Mouse (Mus musculus): ENCODE data around the gene Sipa1l3.

The Sipa1l3 gene

DNA sequence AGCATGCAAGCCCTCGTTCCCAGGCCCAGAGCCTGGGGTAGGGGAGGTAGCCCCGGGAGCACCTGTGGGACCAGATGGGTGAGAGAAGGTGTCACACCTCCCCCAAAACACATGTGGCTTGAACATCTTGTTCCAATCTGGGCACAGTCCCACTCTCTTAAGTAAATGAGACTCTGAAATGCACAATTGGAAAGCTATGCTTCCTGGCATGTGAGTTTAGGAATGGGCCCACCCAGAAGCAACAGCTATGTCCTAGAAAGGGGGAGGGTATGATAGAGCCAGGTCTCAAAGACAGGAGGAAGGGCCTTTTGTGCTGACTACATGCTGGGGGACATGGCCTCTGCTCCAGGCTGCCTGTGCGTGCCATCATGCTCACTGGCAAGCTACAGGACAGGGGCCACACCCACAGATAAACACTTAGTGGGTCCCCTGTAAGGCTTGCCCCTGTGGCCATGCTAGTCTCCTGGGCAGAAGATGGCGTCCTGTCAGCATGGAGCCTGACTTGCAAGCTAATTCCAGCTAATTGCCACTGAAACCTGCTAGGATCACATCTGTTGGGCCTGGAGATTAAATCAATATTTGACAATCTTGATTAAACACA, 107.1 kb downstream of the Sipa1l3 start:
- no peak for DNase-seq (ENCODE audit: low spot score in 2 of 2)

DNA sequence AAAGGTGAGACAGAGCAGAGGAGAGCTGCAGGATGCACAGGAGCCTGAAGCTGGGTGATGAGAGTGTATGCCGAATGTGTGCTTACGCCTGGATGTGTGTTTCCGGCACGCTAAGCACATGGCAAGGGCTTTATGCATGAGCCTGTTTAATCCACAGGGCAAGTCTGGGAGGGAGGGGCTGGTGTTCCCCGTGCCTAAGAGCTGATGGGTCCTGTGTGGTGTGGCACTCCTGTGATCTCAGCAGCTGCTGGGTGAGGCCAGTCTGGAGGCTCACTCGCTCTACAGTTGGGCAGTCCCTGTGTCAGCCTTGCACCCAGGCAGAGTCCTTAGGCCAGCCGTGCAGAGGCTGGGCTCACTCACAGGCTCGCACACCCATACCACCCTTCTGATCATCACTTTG, 108.0 kb downstream of the Sipa1l3 start:
- no peak for DNase-seq (ENCODE audit: low spot score in 2 of 2)

DNA sequence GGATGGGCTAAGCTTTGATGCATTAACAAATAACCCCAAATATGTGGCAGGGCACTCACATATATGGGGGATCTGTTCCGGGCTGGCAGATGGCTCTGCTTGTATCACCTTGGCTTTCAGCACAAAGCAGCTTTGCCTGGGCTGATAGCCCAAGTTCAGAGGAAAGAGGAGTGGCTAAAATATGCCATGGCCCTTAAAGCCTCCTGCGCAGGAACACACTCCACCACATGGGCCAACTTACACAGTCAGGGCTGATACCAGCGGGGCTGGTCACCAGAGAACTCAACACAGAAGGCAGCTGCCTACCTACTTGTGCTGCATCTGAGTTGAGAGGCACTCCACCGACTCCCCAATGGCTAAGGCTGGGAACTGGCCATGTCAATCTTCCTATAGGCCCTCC, 111.6 kb downstream of the Sipa1l3 start:
- DNase-seq (ENCODE audit: low spot score in 2 of 2) = no peak

DNA sequence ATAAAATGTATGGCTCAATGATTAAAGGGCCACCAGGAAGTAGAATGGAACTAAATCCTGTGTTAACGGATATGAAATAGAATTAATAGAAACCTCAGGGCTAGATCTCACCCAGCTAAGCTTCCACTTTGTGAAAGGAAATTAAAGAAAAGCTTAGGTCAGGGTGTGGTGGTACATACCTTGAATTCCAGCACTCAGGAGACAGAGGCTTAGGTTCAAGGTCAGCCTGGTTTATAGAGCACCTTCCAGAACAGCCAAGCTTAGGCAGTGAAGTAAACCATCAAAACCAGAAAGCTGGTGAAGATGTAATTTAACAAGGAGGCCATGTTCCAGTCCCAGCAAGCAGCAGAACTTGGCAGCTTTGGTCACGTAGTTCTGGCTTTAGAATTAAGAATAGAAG, 114.3 kb downstream of the Sipa1l3 start:
- DNase-seq (ENCODE audit: low spot score in 2 of 2) = no peak

DNA sequence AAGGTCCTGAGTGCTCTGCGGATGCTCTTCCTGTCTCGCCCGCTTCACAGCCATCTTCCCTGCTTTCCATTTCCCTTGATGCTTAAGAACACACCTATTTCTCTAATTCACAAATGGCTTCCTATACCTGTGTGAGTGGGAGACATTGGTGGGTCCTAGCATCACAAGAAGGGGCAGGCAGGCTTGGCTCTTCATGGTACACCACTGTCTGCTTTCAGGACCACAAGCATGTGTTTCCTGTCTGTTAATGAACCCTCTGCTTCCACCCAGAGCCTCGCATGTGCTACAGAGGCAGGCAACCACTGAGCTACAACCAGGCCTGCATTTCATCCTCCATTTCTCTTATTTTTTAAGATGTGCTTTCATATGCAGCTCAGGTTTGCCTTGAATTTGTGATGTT, 116.4 kb downstream of the Sipa1l3 start:
- no peak for DNase-seq (ENCODE audit: low spot score in 2 of 2)

DNA sequence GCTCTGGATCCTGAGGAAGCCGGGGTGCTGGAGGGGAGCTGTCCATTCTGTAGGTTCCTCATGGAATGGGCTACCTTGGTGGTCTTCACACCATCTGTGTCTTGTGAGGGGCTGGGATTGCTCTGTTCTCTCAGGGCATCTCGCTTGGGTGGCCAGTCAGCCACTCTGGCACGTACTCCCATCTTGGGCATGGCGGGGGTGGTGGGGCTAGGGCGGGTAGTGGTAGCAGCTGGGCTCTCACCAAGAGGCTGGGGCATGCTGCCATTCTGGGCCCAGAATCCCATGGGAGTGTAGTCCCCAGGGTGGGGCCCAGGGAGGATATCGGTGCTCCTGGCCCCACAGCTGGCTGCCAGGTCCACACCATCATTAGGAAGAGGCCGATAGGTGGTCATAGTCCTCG, 118.0 kb downstream of the Sipa1l3 start:
- no peak for DNase-seq (ENCODE audit: low spot score in 2 of 2)

DNA sequence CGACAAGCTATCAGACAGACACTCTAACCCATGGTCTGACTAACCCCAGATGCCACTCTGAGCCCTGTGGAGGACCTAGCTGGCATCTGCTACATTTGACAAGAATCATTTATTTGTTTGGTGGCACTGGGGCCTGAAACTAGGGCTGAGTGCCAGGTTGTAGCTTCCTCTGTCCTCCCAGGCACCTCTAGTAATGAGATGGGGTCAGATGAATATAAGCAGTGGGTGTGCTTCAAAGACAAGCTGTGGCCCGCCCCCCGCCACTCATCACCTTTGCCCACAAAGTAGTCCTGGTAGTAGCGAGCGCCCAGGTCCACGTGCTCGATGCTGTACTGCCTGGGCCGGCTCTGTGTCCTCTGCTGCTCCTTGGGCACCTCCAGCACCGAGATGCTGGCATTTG, 119.4 kb downstream of the Sipa1l3 start:
- no peak for DNase-seq (ENCODE audit: low spot score in 2 of 2)

DNA sequence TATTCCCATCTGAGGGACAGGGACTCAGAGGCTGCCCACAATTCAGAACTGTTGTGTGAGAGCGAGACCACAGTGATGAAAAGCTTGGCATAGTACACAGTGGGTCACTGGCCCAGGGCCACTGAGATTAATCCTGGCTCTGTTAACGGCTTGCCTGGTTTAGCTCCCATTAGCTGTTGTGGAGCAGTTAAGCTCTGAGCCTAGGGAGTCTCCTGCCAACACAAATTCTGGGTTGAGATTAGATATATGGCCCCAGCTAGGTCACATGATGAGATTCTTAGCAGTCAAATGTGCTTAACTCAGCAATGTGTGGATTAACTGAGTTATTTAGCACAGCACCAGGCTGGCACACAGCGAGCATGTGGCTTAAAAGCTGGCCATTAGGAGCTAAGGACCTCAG, 121.0 kb downstream of the Sipa1l3 start:
- DNase-seq (ENCODE audit: low spot score in 2 of 2) = no peak

DNA sequence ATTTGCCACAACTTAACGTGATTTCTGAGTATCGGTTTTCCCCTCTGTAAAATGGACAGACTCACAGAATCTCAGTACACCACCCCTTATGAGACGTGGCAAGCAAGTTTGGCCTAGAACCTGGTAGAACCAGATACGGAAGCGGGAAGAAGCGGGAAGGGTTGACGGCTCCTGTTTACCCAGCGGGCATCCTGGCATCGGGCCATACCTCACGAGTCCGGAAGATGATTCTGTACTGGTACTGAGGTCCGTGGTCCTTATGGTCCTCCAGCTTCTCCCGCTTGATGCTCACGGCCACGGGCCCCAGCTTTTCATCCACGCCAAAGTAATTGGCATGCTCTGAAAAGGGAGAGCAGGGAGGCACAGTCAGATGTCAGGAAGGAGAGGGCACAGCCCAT, 121.5 kb downstream of the Sipa1l3 start:
- DNase-seq (ENCODE audit: low spot score in 2 of 2) = no peak

DNA sequence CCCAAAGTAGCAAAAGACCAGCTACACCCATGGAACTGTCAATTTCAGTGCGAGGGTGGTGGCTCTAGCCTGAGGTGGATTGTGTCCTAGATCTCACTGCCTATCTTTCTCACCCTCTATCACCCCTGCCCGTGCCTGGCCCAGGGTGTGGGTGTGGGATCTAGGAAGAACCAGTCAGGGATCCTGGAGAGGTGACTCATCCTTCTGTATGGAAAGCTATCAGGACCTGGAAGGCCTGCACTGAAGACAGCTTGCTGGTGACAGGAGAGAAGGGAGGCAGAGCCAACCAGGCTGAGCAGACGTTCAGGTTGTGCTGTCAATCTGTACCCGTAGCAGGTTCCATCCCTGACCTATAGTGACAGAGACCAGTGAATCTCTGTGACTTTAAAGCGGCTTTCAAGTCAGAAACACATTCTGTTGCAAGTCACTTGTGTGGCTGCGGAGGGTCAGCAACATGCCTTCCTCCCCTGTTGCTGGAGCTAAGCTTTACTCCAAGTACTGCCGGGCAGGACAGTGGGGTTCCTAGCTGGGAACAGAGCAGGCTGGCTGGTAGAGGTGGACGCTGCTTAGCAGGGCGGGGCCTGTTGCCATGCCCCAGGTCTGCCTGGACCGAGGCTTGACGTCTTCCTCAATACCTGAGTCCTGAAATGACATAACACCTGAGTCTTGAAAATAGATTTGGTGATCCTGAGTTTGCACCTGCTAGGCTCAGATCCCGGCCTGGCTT, 122.1 kb downstream of the Sipa1l3 start:
- no peak for DNase-seq (ENCODE audit: low spot score in 2 of 2)

DNA sequence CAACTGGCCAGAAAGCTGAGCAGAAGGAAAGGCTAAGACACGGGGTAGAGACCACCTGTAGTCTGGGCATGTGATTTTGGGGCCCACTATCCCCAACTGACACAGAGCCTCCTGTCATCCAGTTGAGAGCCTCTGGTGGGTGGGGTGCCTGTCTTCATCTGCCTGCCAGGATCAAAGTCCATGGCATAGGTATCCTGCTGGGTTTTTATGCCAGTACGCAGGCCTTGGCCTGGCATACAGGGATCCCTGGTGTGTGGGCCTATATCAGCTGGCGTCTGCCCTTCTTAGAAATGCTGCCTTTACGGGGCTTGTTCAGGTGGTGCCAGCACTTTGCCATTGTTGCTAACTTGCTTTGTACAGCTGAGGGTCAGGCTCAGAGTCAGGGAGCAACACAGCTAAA, 123.3 kb downstream of the Sipa1l3 start:
- no peak for DNase-seq (ENCODE audit: low spot score in 2 of 2)

DNA sequence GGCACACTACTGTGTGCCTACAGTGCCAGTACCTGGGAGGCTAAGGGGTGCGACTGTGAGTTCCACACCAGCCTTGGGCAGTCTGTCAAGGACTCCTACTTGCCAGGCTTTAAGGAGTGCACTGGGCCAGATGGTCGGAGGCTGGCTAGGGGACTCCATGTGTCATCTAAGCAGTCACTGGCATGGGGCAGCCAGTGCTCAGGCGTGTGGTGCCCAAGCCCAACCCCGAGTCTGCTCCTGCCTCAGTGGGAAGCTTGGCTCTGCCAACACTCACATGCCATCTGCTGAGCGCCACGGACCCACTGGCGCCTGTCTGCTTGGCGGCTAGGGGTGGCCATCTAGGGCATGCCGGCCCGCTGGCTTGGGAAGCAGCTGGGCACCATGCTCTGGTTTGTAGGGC, 125.1 kb downstream of the Sipa1l3 start:
- DNase-seq (ENCODE audit: low spot score in 2 of 2) = no peak

DNA sequence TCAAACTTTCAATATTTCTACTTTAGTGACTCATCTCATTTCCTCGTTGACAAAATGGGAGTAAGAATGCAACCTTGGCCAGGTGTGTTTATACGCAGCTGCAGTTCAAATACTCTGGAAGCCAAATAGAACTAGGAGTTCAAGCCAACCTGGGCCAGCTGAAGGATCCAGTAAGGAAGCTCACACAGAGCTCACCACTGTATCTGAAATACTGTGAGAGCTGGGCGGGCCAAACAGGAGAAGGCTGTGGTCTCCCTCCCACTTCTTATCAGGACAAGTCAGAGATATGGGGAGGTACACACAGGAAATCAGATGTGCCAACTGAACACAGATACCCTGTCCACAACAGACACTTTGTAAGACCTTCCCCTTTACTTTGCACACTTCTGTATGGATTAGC, 125.6 kb downstream of the Sipa1l3 start:
- DNase-seq (ENCODE audit: low spot score in 2 of 2) = no peak

DNA sequence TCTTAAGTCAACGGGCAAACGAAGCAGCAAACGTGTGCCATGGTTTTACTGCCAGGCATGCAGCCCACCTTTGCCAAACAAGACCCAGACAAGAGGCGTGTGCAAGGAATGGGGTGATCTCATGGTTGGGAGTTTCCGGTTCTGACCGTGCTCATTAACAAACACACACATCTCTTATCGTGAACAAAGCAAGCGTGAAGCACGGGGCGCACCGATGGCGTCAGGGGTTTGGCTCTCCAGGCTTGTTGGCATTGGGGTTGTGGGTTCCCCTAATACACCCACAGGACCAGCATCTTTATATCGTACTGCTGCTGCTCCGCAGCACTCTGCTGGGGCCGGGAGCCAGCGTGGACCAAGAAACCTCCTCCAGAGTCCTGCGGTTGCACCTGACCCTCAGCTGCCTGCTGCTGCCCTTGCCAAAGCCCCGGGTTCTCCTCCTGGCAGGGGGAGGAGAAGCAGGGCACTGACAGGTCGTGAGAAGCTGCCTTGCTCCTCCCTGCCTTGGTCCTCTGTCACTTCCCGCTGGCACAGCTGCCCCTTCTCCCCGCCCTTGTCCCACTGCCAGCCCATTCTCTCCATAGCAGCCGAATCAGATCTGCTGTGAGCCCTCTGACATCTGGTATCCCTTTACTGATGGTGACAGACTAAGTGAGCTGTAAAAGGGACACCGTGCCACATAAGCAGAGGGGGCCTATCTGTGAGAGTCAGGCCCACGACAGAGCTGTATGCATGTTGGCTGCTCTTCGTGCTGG, 126.5 kb downstream of the Sipa1l3 start:
- DNase-seq (ENCODE audit: low spot score in 2 of 2) = no peak

DNA sequence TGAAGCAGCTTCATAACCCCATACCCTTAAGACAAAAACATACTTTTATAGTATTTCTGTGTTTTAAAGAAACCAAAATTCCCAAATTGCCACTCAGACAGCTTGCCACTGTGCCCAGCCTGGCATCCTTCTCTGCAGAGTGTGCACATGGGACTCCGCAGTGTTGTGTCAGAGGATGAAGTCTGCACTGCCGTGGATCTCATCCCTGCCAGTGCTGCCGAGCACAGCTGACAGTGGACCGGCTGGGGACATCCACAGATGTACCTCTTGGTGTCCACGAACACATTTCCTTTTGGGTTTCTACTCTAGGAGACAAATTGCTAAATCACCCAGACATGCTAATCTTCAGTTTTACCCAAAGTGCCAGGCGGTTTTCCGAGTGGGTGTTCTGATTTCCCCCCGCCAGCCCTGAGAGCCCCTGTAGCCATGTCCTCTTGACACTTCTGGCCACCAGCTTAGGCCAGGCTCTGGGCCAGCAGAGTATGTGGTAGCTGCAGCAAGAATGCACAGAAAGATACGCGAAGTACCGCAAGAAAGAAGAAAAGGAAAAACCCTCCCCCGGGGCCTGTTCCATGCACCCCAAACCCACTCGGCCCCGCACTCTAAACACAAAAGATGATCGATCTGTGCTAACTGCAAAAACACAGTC, 127.2 kb downstream of the Sipa1l3 start:
- DNase-seq (ENCODE audit: low spot score in 2 of 2) = no peak

DNA sequence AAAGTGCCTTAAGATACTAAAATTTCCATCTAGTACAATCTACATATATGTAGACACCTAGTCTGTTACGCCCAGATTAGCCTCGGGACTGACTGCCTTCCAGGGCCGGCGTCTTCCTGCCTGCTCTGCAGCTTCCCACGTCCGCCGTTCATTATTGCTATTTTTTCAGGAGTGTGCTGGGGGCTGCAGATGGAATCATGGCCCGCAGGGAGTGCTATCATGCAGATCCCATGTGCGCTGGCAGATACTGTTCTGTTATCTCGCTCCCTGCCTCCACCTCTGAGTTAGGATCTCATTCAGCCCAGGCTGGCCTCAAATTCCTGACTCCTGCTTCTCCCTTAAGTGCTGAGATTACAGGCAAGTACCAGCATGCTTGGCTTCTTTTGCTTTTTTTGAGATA, 128.2 kb downstream of the Sipa1l3 start:
- no peak for DNase-seq (ENCODE audit: low spot score in 2 of 2)

DNA sequence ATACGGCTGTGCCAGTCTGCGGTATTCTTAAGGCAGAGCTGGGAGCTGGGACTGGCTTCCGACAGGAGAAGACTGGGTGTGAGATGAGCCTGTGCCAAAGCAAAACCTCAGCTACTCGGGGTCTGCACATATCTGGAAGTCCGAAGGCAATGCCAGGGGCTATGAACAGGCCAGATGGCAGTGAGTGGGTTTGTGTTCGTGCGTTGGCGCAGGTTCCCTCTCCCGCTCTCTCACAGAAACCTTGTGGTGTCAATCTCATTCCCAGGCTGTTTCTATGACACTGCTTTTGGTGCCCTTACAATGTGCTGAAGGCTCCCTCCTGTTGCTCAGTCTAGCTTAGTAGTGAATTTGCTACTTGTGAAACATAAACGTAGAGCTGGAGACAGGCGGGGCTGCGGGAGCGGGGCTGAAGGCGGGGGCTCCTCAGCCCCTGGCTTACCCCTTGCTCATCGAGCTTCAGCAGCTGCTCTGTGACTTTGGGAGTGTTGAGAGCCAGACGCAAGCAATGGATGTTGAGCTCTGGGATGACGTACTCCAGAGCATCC, 130.8 kb downstream of the Sipa1l3 start:
- DNase-seq (ENCODE audit: low spot score in 2 of 2) = no peak

DNA sequence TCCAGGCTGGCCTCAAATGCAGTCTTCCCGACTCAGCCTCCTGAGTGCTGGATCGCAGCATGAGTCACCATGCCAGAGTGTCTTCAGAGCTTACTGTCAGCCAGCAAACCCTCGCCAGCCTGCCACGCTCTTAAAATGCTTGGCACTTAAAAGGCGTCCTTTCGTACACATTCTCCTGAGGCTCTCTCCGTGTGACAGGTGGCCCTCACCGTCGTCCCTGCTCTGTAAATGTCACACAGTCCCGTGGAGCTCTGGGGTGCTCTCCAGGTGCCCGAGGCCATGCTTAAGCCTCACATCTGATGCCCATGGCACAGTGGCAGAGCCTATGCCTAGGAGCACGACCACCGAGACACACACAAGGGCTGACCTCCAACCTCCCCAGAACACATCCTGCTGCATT, 132.1 kb downstream of the Sipa1l3 start:
- DNase-seq (ENCODE audit: low spot score in 2 of 2) = no peak

DNA sequence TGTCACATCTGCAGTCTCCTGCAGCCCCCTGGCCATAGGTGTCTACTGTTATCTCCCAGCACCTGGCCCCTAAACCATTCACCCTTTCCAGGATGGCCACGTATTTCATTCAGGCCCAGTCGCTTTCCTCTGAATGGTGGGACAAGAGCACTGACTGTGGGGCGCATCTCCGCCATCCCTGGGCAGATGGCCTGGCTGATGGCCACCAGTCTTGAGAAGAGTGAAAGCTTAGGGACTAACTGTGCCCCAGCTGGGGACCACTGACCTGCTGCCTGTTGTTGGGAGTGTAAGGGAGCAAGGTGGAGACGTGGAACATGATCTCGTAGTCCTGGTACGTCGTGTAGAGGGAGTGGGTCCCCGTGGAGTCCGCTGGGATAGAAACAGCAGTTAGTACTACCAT, 132.7 kb downstream of the Sipa1l3 start:
- no peak for DNase-seq (ENCODE audit: low spot score in 2 of 2)

DNA sequence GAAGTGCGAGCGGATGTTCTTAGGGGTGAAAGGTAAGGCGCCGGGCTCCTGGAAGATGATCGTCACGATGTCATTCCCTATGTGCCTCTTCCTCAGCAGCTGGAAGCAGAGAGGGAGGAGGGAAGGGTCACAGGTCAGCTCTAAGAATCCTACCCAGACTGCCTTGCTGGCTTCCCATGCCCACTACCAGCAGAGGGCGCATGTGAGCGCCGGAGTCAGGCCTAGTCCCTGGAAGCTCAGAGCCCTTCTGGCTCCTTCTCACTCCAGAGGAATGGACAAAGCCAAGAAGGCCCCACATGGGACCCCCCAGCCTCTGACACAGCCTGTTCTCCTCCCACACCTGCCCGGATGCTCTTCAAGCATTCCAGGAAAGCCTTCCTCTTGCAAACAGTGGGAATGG, 135.2 kb downstream of the Sipa1l3 start:
- DNase-seq (ENCODE audit: low spot score in 2 of 2) = peak; percentile 42 to 67

DNA sequence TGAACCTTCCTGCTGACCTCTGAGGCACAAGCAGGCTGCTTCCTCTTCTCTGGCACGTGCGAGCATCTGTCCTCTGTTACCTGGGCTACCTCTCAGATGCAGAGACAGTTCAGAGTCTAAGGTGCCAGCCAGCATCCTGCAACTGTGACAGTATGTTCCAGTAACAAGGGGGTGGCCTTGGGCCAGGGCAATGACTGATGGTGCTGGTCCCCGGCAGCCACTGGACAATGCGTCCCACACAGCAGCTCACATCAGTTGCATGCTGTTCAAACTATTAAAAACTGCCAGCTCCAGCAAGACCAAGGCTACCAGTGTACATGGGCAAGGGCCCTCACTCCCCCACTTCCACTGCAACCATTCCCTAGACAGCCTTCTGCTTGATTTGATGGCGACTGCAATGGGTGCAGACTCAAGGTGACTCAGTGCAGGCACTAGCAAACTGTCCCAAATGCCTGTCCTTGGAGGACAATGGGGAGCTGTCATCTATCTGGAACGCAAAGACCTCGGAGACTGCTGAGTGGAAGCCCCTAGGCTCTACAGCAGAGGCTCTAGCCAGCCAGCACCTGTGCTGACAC, 136.9 kb downstream of the Sipa1l3 start:
- DNase-seq (ENCODE audit: low spot score in 2 of 2) = no peak

DNA sequence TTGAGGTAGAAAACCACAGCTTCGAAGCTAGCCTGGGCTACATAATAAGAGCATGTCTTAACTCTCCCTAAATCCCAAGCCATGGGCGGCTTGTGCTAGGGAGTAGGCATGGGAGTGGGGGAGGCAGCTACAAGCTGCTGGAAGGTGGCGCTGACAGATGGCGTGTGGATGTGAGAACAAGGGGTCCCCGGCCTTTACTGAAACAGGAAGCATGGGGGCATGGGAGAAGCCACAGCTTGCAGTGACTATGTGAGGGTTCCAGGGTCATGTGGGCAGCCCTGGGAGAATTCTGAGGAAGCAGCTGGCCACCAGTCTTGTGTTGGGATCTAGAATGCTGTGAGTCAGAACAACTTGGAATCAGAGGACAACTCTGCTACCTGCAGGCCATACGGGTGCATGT, 144.4 kb downstream of the Sipa1l3 start:
- no peak for DNase-seq (ENCODE audit: low spot score in 2 of 2)
